Mouse (Mus musculus): ENCODE data around the gene Vps8. TPM values are rescaled to one million over a fixed set of nuclear protein-coding genes. Genes with fewer than 3 reads are reported as not detected.
A peak's percentile ranks its signal among the peaks of the same experiment; 100 is the strongest.

Gene Vps8
- total RNA-seq, 2 experiments from 2014 or later: 23.6 to 24.4 TPM

GRCm38 (mm10) chr16:21553506-21553905, 130.6 kb downstream of the Vps8 start:
- DNase-seq: no peak

DNA sequence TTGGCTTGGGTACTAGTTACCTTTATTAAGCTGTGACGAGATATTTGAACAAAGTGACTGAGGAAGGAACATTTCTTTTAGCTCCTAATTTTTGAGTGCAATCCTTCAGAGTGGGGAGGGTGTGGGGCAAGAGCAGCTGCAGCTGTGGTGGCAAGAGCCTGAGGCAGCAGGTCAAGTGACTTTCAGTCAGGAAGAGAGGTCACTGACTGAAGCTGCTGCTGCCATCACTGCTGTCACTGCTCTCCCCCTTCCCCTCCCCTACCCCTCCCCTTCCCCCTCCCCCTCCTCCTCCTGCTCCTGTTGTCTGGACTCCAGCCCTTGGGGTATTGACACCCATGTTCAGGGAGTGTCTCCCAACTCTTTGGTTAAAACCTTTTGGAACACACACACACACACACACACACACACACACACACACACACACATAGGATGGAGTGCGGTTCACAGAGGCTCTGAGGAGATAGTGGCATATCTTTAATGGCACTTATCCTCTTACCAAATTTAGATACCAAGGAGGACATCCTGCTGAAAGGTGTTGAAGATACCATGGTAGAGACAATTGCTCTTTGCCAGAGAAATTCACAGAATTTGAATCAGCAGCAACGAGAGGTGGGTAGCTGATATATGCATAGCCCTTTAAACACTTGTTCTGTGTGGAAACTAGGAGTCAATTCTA, 139.8 kb downstream of the Vps8 start:
- DNase-seq: no peak

DNA sequence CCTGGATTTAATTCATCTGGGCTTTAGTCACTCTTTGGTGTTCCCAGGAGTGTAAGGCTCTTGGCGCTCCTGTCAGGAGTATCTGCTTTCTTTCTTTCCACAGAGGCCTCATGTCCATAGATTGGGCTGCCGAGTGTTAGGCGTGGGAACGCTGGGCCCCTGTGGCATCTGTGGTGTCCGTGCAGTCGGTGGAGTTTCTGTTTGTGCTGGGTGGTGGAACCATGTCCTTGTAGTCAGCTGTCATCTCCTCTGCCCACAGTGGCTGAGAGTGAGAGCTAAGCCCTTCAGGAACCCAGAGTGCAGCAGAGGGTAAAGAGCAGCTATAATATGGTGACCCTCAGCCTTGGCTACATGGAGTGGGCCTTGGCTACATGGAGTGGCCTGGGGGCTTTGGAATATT, 140.4 kb downstream of the Vps8 start:
- DNase-seq: no peak

DNA sequence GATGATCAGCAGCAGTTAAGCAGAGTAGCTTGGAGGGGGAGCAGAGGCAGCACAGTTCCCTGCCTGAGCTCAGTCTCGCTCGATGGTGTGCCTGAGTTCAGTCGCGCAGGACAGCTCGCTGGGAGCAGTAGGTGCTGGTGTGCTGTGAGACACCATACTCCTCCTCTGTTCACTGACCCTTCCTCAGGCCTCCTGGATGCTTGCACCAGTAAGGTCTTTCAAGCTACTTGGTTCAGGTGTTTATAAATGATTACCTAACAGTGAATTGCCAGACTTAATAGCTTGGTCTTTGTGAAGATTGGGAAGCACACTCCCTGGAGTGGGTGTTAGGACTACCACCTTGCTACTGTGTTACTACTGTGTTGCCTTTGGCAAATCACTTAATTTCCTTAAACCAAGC, 144.2 kb downstream of the Vps8 start:
- no peak for DNase-seq

- no peak for DNase-seq
Observed at GRCm38 (mm10) chr16:21569952-21570351, 147.0 kb downstream of the Vps8 start.

- DNase-seq: no peak
Observed at GRCm38 (mm10) chr16:21570786-21571185, 147.9 kb downstream of the Vps8 start.

GRCm38 (mm10) chr16:21576000-21576420, 153.1 kb downstream of the Vps8 start:
- peak in 1 of 2 experiments; percentile 33 for DNase-seq

- no peak for DNase-seq
Observed at GRCm38 (mm10) chr16:21589110-21589509, 166.2 kb downstream of the Vps8 start.

GRCm38 (mm10) chr16:21590806-21591205, 167.9 kb downstream of the Vps8 start:
- peak in 1 of 2 experiments; percentile 37 for DNase-seq

GRCm38 (mm10) chr16:21591511-21591910, 168.6 kb downstream of the Vps8 start:
- DNase-seq: peak; percentile 41 to 44

GRCm38 (mm10) chr16:21595539-21595938, 172.6 kb downstream of the Vps8 start:
- DNase-seq: no peak

GRCm38 (mm10) chr16:21604354-21604753, 181.4 kb downstream of the Vps8 start:
- no peak for DNase-seq

DNA sequence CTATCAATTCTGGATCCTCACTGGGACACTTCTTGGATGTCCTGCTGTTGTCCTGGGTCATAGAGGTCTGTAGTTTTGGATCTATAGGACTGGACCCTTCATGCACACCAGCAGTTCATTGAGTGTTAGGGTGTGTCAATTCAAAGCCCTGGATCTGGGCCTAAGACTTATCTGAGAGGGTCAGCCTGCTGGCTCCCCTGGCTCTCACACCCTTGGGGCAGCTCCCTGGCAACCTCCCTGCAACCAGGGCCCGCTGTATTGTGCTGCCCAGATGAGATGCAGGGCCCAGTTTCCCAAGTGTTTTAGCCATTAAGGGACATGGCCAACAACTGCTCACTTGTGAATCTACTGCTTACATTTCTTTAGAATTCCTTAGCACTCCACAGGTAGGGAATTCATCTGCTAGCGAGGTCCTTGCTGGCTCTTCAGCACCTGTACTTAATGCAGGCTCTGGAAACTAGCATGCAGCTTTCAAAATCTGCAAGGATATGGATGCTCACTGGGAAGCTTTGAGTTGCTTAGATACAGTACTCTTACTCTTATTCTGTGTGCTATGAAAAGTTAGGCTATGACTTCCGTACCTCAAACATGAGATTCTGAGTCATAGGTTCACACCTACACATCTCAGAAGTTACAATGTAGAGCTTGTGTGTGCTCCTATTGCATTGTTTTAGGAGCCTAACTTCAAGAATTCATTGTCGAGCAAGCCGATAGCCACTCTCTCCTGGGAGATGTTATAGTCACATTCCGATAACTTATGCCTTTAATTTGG, 183.5 kb downstream of the Vps8 start:
- DNase-seq: no peak

DNA sequence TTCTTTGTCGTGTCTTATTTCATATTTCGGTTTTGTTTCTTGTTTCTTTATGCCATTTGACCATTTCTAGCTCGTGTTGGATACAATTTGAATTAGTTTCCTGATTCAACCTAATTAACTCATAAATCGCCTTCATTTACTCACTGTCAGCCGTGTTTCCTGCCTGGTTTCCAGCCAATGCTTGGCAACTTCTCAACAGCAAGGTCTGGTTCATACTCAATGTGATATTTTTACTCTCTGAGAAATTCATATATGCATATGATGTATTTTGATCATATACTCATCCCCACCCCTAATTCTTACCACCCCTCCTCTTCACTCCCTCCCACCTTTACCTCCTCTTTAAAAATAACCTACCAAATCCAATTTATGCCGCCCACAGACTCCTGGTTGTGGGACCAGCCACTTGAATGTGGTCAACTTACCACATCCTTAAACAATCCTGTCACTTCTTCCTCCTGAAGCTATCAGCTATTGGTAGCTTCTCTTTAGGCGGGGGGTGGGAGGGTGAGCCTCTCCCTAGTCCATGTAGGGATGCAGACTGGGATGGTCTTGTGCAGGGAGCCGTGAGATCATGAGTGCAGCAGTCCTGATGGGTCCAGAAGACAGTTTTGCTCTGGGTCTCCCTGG, 184.2 kb downstream of the Vps8 start:
- DNase-seq: no peak

DNA sequence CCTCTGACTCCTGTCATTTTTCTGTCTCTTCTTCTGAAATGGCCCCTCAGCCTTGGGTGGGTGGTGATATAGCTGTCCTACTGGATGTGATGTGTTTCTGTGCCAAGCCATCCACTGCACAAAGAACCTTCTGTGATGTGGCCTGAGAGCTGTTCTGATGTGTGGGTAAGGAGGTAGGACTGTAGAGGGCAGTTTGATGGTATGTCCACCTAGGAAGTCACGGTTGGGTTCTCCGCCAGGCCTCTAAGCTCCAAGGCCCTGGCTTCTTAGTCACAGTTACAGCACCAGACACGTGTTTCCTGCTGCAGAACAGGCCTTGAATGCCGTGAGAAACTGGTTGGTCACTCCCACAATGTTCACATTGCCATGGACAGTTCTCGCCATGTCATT, 184.7 kb downstream of the Vps8 start:
- peak in 1 of 2 experiments; percentile 22 for DNase-seq

- no peak for DNase-seq
Observed at GRCm38 (mm10) chr16:21608176-21608865, 185.4 kb downstream of the Vps8 start.

DNA sequence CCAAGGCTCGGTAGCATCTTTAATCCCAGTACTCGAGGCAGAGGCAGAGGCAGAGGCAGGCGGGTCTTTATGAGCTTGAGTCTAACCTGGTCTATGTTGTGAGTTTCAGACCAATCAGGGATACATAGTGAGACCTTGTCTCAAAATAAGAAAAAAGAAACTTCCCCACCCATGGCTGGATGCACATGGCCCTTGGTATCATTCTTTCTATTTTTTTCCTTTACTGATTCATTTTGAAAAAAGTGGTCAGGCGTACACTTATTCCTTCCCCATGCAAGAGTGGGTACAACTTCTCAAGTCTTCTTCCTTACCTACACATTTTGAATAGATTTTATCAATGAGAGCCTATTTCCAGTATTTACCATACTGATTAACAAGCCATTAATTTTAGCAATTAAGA, 187.6 kb downstream of the Vps8 start:
- DNase-seq: no peak

DNA sequence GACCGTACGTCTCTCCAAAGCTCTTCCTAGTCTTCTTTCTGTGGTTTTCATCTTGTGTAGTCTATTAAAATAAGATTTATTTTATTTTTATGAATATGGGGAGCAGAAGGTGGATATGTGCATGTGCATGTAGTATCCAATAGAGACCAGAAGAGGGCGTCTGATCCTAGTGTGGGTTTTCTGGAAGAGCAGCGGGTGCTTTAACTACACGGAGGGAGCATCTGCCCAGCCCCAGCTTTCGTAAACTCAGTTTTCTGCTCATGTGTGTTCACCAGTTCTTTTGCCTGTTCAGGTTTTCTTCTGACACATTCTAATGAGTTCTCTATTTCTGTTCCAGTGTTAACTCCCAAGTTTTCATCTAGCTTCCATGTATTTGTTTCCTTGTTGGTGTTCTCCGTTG, 192.9 kb downstream of the Vps8 start:
- peak; percentile 8 to 55 for DNase-seq

- DNase-seq: no peak
Observed at GRCm38 (mm10) chr16:21620630-21621029, 197.7 kb downstream of the Vps8 start.

DNA sequence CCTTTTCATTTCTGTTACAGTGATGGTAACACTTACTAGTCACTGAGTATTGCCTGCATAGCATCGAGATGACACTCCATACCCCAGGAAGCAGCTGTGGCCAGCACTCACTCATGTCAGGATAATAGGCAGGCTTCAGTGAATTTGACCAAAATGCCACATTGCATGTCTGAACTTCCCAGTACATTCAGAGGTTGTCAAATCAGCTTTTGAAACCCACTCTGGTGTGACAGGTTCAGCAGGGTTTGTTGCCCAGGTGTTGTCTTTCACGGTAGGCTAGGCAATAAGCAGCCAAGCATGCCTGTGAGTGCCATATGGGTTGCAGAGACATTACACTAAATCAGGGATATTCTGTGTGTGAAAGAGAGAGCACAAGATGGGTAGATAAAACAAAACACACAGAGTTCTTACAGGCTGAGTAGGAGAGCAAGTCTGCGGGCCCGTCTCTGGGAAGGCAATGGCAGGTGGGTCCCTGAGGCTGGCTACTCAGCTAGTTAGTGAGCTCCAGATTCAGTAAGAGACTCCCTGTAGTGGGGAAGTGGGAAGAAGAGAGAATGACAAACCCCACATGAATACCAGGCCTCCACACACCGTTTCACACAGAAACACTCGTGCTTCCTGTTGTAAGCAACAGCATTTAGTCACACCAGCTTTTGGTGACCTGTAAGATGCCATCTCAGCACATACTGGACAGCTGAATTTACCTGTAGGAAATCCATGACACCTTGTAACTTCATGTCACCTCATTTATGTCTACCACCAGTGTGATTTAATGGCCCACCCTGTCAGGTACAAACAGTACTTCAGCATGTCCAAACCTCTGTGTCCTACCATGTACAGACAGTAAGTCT, 203.1 kb downstream of the Vps8 start:
- no peak for DNase-seq

DNA sequence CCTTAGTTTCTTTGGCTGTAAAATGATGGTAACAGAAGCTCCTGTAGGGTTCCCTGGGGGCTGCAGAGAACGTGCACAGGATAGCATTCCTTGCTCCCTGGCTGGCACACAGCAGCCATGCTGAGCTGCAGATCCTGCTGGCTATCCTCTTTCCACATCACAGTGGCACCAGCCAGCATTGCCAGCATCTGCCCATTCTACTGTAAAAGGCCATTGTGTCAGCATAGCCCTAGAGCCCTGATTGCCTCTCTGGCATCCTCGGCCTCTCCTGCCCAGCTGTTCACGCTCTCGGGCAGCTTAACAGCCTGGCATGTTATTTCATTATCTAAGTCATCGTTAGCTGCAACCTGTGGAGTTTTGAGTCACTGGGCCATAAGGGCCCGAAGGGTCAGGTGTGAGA, 204.3 kb downstream of the Vps8 start:
- DNase-seq: no peak

Data from adrenal gland, postnatal 36 days (tissue).